Mouse (Mus musculus): ENCODE measurements at regions not wholly inside any gene's neighbourhood (a gene's known extent, or its start where the extent isn't known, plus 50 kb on each side); places are given as distances from the start of the nearest gene placed in this dataset.
"Not testable (repeated sequence)": the region's sequence is repeated elsewhere in the genome, so short reads cannot be mapped to it uniquely, and the experiment has no call there.

DNA sequence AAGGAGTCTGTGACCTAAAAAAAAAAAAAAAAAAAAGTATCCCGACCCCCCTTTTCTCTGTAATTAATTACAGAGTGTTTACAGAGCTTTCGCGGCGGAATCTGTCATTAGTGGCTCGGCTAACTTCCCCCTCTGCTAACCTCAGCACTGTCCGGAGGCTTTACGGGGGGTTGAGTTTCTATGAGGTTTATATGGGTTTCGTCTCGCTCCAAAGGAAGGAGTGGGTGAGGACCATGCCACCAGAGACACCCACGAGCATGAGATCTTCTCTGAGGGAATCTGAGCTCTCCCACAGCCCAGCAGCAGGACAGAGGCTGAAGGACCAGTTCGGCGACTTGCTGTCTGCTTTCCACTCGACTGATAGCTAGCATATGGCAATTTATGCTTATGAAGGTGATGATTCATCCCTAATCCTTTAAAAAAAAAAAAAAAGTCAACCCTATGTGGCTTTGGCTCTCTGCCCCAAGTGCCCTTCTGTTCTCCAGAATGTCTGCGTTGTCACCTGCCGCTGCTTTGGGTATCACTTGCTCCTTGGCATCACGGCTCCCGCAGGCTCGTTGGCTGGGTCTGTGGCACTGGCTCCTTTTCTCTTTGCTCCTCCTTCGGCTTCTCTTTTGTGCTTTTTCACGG is 55.8 kb upstream of the Jarid2 start:
- 26% methylated on average over 20 of the region's 20 CpGs for WGBS
- peaks cover 2 to 7% of the 10 kb centered on the region in 2 experiments; a peak in 3 of 4 replicates for H3K4me1 ChIP-seq (ENCODE audit: control insufficient read depth in 2 of 2, insufficient read depth in 2 of 2, low read length in 2 of 2)
- H3K27me3 ChIP-seq (ENCODE audit: control insufficient read depth, insufficient read depth, low read length), result no peaks in the 10 kb centered on the region
- H3K4me2 ChIP-seq (ENCODE audit: low read length), result peak overlapping the region; percentile 56
- H3K4me3 ChIP-seq (ENCODE audit: control insufficient read depth in 1 of 2, insufficient read depth in 1 of 2, low read depth in 1 of 2, low read length in 2 of 2), result peak overlapping the region in 1 of 2 experiments; percentile 11; a peak in 2 of 4 replicates
- H3K36me3 ChIP-seq (ENCODE audit: control insufficient read depth, insufficient read depth, low read length), result no peaks in the 10 kb centered on the region
- ATAC-seq (ENCODE audit: insufficient number of reproducible peaks, insufficient read depth, low FRiP score, low read depth), result no peak
- H3K9me3 ChIP-seq (ENCODE audit: control insufficient read depth, low read length), result no peaks in the 10 kb centered on the region
- H3K9ac ChIP-seq (ENCODE audit: low read length), result peak overlapping the region; percentile 5; the same call in 1 of the 2 replicates
- no peak overlapping the region for H3K27ac ChIP-seq (replicated peaks in 1 of 2; ENCODE audit: control insufficient read depth in 1 of 2, insufficient read depth in 1 of 2, low read depth in 2 of 2, low read length in 2 of 2)

GRCm38 (mm10) chr13:44673967-44674357 is 55.3 kb upstream of the Jarid2 start:
- Histone ChIP-seq H3K4me3 (ENCODE audit: control insufficient read depth in 1 of 2, insufficient read depth in 1 of 2, low read depth in 1 of 2, low read length in 2 of 2) (peak overlapping the region in 1 of 2 experiments; percentile 11; a peak in 2 of 4 replicates), H3K4me2 (ENCODE audit: low read length) (peak overlapping the region; percentile 56), H3K27me3 (ENCODE audit: control insufficient read depth, insufficient read depth, low read length) (no peaks in the 10 kb centered on the region), H3K36me3 (ENCODE audit: control insufficient read depth, insufficient read depth, low read length) (no peaks in the 10 kb centered on the region), H3K27ac (replicated peaks in 1 of 2; ENCODE audit: control insufficient read depth in 1 of 2, insufficient read depth in 1 of 2, low read depth in 2 of 2, low read length in 2 of 2) (no peak overlapping the region), H3K9ac (ENCODE audit: low read length) (no peak overlapping the region), H3K4me1 (ENCODE audit: control insufficient read depth in 2 of 2, insufficient read depth in 2 of 2, low read length in 2 of 2) (peaks cover 2 to 7% of the 10 kb centered on the region in 2 experiments; a peak in 3 of 4 replicates), H3K9me3 (ENCODE audit: control insufficient read depth, low read length) (no peaks in the 10 kb centered on the region)
- ATAC-seq (ENCODE audit: insufficient number of reproducible peaks, insufficient read depth, low FRiP score, low read depth), result no peak
- WGBS, result 29% methylated on average over 12 of the region's 12 CpGs

GRCm38 (mm10) chr13:44674926-44675650 is 54.2 kb upstream of the Jarid2 start:
- no peak for ATAC-seq (ENCODE audit: insufficient number of reproducible peaks, insufficient read depth, low FRiP score, low read depth)
- Histone ChIP-seq H3K9ac (ENCODE audit: low read length) (no peak overlapping the region), H3K27me3 (ENCODE audit: control insufficient read depth, insufficient read depth, low read length) (no peaks in the 10 kb centered on the region), H3K36me3 (ENCODE audit: control insufficient read depth, insufficient read depth, low read length) (no peaks in the 10 kb centered on the region), H3K4me2 (ENCODE audit: low read length) (no peak overlapping the region), H3K4me3 (ENCODE audit: control insufficient read depth in 1 of 2, insufficient read depth in 1 of 2, low read depth in 1 of 2, low read length in 2 of 2) (no peak overlapping the region), H3K4me1 (ENCODE audit: control insufficient read depth in 2 of 2, insufficient read depth in 2 of 2, low read length in 2 of 2) (peaks cover 2 to 7% of the 10 kb centered on the region in 2 experiments; a peak in 3 of 4 replicates), H3K27ac (replicated peaks in 1 of 2; ENCODE audit: control insufficient read depth in 1 of 2, insufficient read depth in 1 of 2, low read depth in 2 of 2, low read length in 2 of 2) (no peak overlapping the region), H3K9me3 (ENCODE audit: control insufficient read depth, low read length) (no peaks in the 10 kb centered on the region)
- WGBS, result 64% methylated on average over 8 of the region's 8 CpGs

- H3K4me1 ChIP-seq (ENCODE audit: control insufficient read depth in 2 of 2, insufficient read depth in 2 of 2, low read length in 2 of 2), result peaks cover 5 to 11% of the 10 kb centered on the region in 2 experiments; a peak in 3 of 4 replicates
- no peak overlapping the region for H3K4me2 ChIP-seq (ENCODE audit: low read length)
- H3K4me3 ChIP-seq (ENCODE audit: control insufficient read depth in 1 of 2, insufficient read depth in 1 of 2, low read depth in 1 of 2, low read length in 2 of 2), result no peak overlapping the region
- ATAC-seq (ENCODE audit: insufficient number of reproducible peaks, insufficient read depth, low FRiP score, low read depth), result no peak
- H3K9me3 ChIP-seq (ENCODE audit: control insufficient read depth, low read length), result no peaks in the 10 kb centered on the region
- H3K27ac ChIP-seq (replicated peaks in 1 of 2; ENCODE audit: control insufficient read depth in 1 of 2, insufficient read depth in 1 of 2, low read depth in 2 of 2, low read length in 2 of 2), result no peak overlapping the region
- H3K9ac ChIP-seq (ENCODE audit: low read length), result no peak overlapping the region
- WGBS, result 87% methylated on average over 6 of the region's 6 CpGs
- H3K36me3 ChIP-seq (ENCODE audit: control insufficient read depth, insufficient read depth, low read length), result no peaks in the 10 kb centered on the region
- H3K27me3 ChIP-seq (ENCODE audit: control insufficient read depth, insufficient read depth, low read length), result no peaks in the 10 kb centered on the region
Measured at GRCm38 (mm10) chr13:44676041-44676440, 53.2 kb upstream of the Jarid2 start.

GRCm38 (mm10) chr13:44678121-44678520 is 51.2 kb upstream of the Jarid2 start:
- 84% methylated on average over 3 of the region's 3 CpGs for WGBS
- Histone ChIP-seq H3K4me1 (ENCODE audit: control insufficient read depth in 2 of 2, insufficient read depth in 2 of 2, low read length in 2 of 2) (peaks cover 6 to 11% of the 10 kb centered on the region in 2 experiments; a peak in 3 of 4 replicates), H3K4me2 (ENCODE audit: low read length) (no peak overlapping the region)

DNA sequence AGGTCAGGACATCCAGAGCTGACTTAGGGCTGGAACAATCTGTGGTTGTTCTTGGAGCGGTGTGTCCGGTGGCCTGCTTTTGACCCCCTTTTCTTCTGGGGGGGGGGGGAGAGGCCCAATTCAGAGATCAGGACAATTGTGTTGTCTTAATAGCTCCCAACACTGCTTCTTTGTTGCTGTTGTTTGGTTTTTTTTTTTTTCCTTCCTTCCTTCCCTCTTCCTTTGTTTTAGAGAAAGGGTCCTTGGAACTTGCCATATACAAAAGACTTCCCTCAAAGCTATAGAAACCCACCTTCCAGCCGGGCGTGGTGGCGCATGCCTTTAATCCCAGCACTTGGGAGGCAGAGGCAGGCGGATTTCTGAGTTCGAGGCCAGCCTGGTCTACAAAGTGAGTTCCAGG is 49.8 kb upstream of the Jarid2 start:
- H3K36me3 ChIP-seq (ENCODE audit: control insufficient read depth, insufficient read depth, low read length); ATAC-seq (ENCODE audit: insufficient number of reproducible peaks, insufficient read depth, low FRiP score, low read depth); H3K9ac ChIP-seq (ENCODE audit: low read length); H3K4me1 ChIP-seq (ENCODE audit: control insufficient read depth in 2 of 2, insufficient read depth in 2 of 2, low read length in 2 of 2); H3K4me3 ChIP-seq (ENCODE audit: control insufficient read depth in 1 of 2, insufficient read depth in 1 of 2, low read depth in 1 of 2, low read length in 2 of 2); H3K9me3 ChIP-seq (ENCODE audit: control insufficient read depth, low read length); H3K27me3 ChIP-seq (ENCODE audit: control insufficient read depth, insufficient read depth, low read length); H3K4me2 ChIP-seq (ENCODE audit: low read length); H3K27ac ChIP-seq (replicated peaks in 1 of 2; ENCODE audit: control insufficient read depth in 1 of 2, insufficient read depth in 1 of 2, low read depth in 2 of 2, low read length in 2 of 2): not testable (repeated sequence)
- WGBS, result 88% methylated on average over 7 of the region's 7 CpGs

More at GRCm38 (mm10) chr13:44678121-44678520, 51.2 kb upstream of the Jarid2 start:
- H3K9ac ChIP-seq (ENCODE audit: low read length), result no peak overlapping the region
- no peaks in the 10 kb centered on the region for H3K36me3 ChIP-seq (ENCODE audit: control insufficient read depth, insufficient read depth, low read length)
- H3K27me3 ChIP-seq (ENCODE audit: control insufficient read depth, insufficient read depth, low read length), result no peaks in the 10 kb centered on the region
- ATAC-seq (ENCODE audit: insufficient number of reproducible peaks, insufficient read depth, low FRiP score, low read depth), result no peak
- no peak overlapping the region for H3K27ac ChIP-seq (replicated peaks in 1 of 2; ENCODE audit: control insufficient read depth in 1 of 2, insufficient read depth in 1 of 2, low read depth in 2 of 2, low read length in 2 of 2)
- no peak overlapping the region for H3K4me3 ChIP-seq (ENCODE audit: control insufficient read depth in 1 of 2, insufficient read depth in 1 of 2, low read depth in 1 of 2, low read length in 2 of 2)
- H3K9me3 ChIP-seq (ENCODE audit: control insufficient read depth, low read length), result no peaks in the 10 kb centered on the region
